Mouse (Mus musculus): ENCODE data around the gene Atp4b. TPM values are rescaled to one million over a fixed set of nuclear protein-coding genes. Genes with fewer than 3 reads are reported as not detected.

Gene Atp4b
- polyA plus RNA-seq, 1 experiment from 2014 or later, result not detected

Other genes with a start within 250 kb of the Atp4b start
- gene Lamp1, start 237.7 kb downstream of the Atp4b start, polyA plus RNA-seq (2014; fragmentation: Nextera tagmentation; extraction: Ambion mirVana), result 240 and 251 TPM in 2 replicates
- gene Grtp1, start 196.2 kb downstream of the Atp4b start, polyA plus RNA-seq (2014; fragmentation: Nextera tagmentation; extraction: Ambion mirVana), result 18.3 and 21.4 TPM in 2 replicates
- not detected in 2 replicates for gene Adprhl1, start 142.7 kb downstream of the Atp4b start, polyA plus RNA-seq (2014; fragmentation: Nextera tagmentation; extraction: Ambion mirVana)
- 33.8 and 34.6 TPM in 2 replicates for gene Dcun1d2, start 108.7 kb downstream of the Atp4b start, polyA plus RNA-seq (2014; fragmentation: Nextera tagmentation; extraction: Ambion mirVana)
- 40.0 and 40.8 TPM in 2 replicates for gene Tmco3, start 108.6 kb downstream of the Atp4b start, polyA plus RNA-seq (2014; fragmentation: Nextera tagmentation; extraction: Ambion mirVana)
- 237 and 244 TPM in 2 replicates for gene Tfdp1, start 58.1 kb downstream of the Atp4b start, polyA plus RNA-seq (2014; fragmentation: Nextera tagmentation; extraction: Ambion mirVana)
- gene Grk1, start 8.3 kb upstream of the Atp4b start, polyA plus RNA-seq (2014; fragmentation: Nextera tagmentation; extraction: Ambion mirVana), result 0.05 TPM in 2 replicates
- 0.39 TPM in 1 of 2 replicates, not detected in the other for gene Tmem255b, start 38.4 kb upstream of the Atp4b start, polyA plus RNA-seq (2014; fragmentation: Nextera tagmentation; extraction: Ambion mirVana)
- gene Gas6, start 97.7 kb upstream of the Atp4b start, polyA plus RNA-seq (2014; fragmentation: Nextera tagmentation; extraction: Ambion mirVana), result 9.8 and 10.5 TPM in 2 replicates
- gene 1700029H14Rik, start 165.6 kb upstream of the Atp4b start, polyA plus RNA-seq (2014; fragmentation: Nextera tagmentation; extraction: Ambion mirVana), result not detected in 2 replicates